Mouse (Mus musculus) lung, embryonic 14.5 days (tissue): ENCODE results near the gene Map2k4. TPM values are rescaled to one million over a fixed set of nuclear protein-coding genes. Genes with fewer than 3 reads are reported as not detected.

Experiments used
- ATAC-seq: fragments of 200-750 bp; cut with Nextera tagmentation; 2 replicates; pipeline ENCODE4 v1.8.0; 2017; ENCODE audit warnings: mild to moderate bottlenecking, moderate TSS enrichment, moderate library complexity; ENCODE audit not compliant: insufficient read depth
- DNase-seq: peaks from one replicate; pipeline ENCODE4 v3.0.0-alpha.2; 2015
- H3K27ac ChIP-seq: fragments of 300-500 bp; sonication (generic); 2 replicates; pipeline ENCODE4 v1.5.1; 2014; ENCODE audit warnings: low read depth, mild to moderate bottlenecking, moderate library complexity
- H3K27me3 ChIP-seq: fragments of 300-500 bp; sonication (generic); 2 replicates; pipeline ENCODE4 v1.6.1; 2014; ENCODE audit warnings: low read length, control low read depth; ENCODE audit not compliant: insufficient read depth
- H3K36me3 ChIP-seq: fragments of 300-500 bp; sonication (generic); 2 replicates; pipeline ENCODE4 v1.6.1; 2014; ENCODE audit warnings: control low read depth; ENCODE audit not compliant: insufficient read depth
- H3K4me1 ChIP-seq: fragments of 300-500 bp; sonication (generic); 2 replicates; pipeline ENCODE4 v1.6.1; 2014; ENCODE audit warnings: antibody characterized with exemption, control low read depth; ENCODE audit not compliant: insufficient read depth
- H3K4me2 ChIP-seq: fragments of 300-500 bp; sonication (generic); 2 replicates; pipeline ENCODE4 v1.6.1; 2014; ENCODE audit warnings: mild to moderate bottlenecking
- H3K4me3 ChIP-seq: fragments of 300-500 bp; sonication (generic); 2 replicates; pipeline ENCODE4 v1.5.1; 2014; ENCODE audit warnings: low read depth, low read length
- H3K9ac ChIP-seq: fragments of 300-500 bp; sonication (generic); 2 replicates; pipeline ENCODE4 v1.6.1; 2014
- H3K9me3 ChIP-seq: fragments of 300-500 bp; sonication (generic); 2 replicates; pipeline ENCODE4 v1.6.1; 2016; ENCODE audit warnings: low read depth, low read length, control low read depth
- CTCF ChIP-seq: IDR thresholded peaks from 2 replicates; pipeline ENCODE4 v1.5.1; 2016; ENCODE audit warnings: antibody characterized with exemption, low read depth
- WGBS: fragments of 180-500 bp; shearing (Covaris S2); extraction: QIAGEN DNeasy Blood & Tissue Kit; methylation state at CpG from one replicate; pipeline ENCODE4 v1.1.7; 2014; 5-methylcytosine and 5-hydroxymethylcytosine counted together
- polyA plus RNA-seq: library from polyadenylated mRNA; unstranded; fragments of >200 nt; fragmentation: Nextera tagmentation; extraction: Ambion mirVana; gene quantifications from 2 replicates; pipeline ENCODE4 v1.2.1, GENCODE M21; 2014

Gene Map2k4
- polyA plus RNA-seq, 1 experiment from 2014 or later: 71.5 TPM

DNA sequence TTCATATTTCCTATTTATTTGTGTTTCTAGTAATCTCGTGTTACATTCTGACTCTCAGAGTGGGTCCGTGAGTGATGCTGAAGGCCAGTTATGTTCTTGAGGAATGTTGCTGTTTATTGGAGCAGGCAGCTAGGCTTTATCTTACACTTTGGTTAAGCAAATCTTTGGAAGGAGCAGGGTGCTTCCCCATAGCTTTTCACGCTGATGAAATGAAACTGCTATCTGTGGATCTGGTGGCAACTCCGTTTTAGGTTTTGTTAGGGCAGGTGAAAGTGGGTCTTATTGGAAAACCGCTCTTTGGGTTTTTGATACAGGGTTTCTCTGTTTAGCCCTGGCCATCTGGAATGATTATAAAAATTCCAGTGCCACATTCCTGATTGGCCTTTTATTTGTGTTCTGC is 24.0 kb upstream of the Map2k4 start:
- no peak for ATAC-seq
- Histone ChIP-seq H3K27me3 (no peaks in the 10 kb centered on the region), H3K4me1 (0 out of 2 replicates have a peak, but pooled peaks cover 3% of the 10 kb centered on the region), H3K4me3 (no peak overlapping the region), H3K4me2 (no peak overlapping the region), H3K36me3 (peaks cover 25% of the 10 kb centered on the region; the same call in 1 of the 2 replicates), H3K27ac (no peak overlapping the region), H3K9ac (no peak overlapping the region), H3K9me3 (no peaks in the 10 kb centered on the region)
- no peak for TF ChIP-seq CTCF
- DNase-seq: no peak
- 27% methylated on average over 5 of the region's 5 CpGs for WGBS

DNA sequence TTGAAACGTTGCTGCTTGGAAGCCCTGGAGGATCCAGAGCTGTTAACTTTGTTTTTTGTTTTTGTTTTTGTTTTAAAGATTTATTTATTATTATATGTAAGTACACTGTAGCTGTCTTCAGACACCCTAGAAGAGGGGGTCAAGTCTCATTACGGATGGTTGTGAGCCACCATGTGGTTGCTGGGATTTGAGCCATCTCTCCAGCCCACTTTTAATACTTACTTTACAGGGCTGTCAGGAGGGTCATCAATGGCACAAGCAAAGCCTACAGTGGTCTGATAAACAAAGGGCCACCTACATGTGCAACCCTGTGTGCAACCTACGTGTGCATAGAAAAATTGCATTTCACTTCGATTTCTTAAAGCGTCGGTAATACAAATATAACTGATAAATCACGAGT is 19.5 kb upstream of the Map2k4 start:
- Histone ChIP-seq H3K27me3 (no peaks in the 10 kb centered on the region), H3K27ac (peak overlapping the region; percentile 83), H3K4me2 (peak overlapping the region; percentile 84), H3K36me3 (no peaks in the 10 kb centered on the region), H3K9me3 (no peaks in the 10 kb centered on the region), H3K4me1 (peaks cover 5% of the 10 kb centered on the region; the same call in 1 of the 2 replicates), H3K4me3 (peak overlapping the region; percentile 81), H3K9ac (peak overlapping the region; percentile 81)
- TF ChIP-seq CTCF: no peak
- WGBS: 38% methylated on average over 7 of the region's 7 CpGs
- ATAC-seq (peak; percentile 1; the same call in 1 of the 2 replicates), DNase-seq (peak; percentile 13)

DNA sequence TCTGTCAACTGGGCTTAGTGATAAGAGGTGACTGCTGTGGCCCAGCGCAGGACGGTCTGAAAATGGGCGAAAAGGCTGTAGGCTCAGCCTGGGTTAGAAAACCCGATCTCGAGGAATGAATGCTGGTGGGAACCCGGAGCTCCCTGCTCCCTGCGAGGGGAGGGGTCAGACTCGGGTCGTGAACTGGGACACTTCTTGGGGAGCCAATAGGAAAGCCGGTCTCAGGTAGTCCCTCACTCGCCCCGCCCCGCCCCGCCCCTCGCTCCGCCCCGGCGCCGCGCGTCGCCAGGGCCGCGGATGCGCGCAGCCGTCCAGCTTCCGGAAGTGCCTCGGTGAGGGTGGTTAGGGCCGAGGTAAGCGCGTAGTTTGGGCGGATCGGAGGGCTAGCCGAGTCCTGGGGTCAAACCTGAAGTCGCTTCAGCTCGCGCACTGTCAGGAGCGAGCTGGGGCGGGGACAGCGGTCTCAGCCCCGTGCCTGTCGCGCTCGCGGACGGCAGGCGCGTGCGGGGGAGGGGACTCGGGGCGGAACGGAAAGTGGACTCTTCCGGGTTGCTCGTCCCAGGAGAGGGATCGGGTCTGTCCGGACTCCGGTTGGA is 18.9 kb upstream of the Map2k4 start, which contains the start of gene Zkscan6:
Zkscan6 (plus strand) TSS at position 267 of the 596 bp plus-strand sequence.
- no peaks in the 10 kb centered on the region for H3K36me3 ChIP-seq
- WGBS: under 1% methylated on average over 58 of the region's 58 CpGs
- no peaks in the 10 kb centered on the region for H3K9me3 ChIP-seq
- DNase-seq (peak; percentile 91), ATAC-seq (peak; percentile 97)
- H3K4me3 ChIP-seq: peak within 1 kb of the TSS; percentile 81
- H3K27me3 ChIP-seq: no peaks in the 10 kb centered on the region
- H3K4me1 ChIP-seq: peaks cover 5% of the 10 kb centered on the region; the same call in 1 of the 2 replicates
- no peak for TF ChIP-seq CTCF
- H3K27ac ChIP-seq: peak within 1 kb of the TSS; percentile 83
- peak within 1 kb of the TSS; percentile 81 for H3K9ac ChIP-seq
- H3K4me2 ChIP-seq: peak within 1 kb of the TSS; percentile 84

DNA sequence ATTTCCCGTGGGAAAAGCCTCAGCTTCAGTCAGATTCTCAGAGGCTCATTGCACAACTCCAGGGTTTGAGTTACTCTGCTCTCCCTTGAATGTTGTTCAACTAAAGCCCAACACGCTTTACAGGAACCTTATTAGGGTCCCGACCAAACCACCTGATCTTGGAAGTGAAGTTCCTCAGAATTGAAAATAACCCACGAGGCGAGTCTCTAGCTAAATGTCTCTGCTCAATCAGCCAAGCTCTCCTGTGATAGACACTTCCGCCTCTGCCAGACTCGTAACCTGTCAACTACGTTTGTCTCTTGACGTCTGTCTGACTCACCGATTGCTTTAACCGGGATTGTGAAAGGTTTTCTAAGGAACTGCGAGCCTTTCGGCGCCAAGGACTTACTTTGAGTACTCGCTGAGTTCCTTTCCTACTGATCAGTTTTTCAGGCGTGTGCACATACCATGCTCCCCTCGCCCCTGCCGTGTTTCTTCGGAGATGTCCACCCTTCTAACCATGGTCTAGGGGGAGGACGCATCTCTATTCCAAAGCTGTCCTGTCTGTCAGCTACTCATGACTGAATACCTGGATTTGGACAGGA is 18.3 kb upstream of the Map2k4 start:
- Histone ChIP-seq H3K4me1 (peaks cover 5% of the 10 kb centered on the region; the same call in 1 of the 2 replicates), H3K4me2 (peak overlapping the region; percentile 84), H3K9me3 (no peaks in the 10 kb centered on the region), H3K27ac (peak overlapping the region; percentile 42; the same call in 1 of the 2 replicates), H3K36me3 (no peaks in the 10 kb centered on the region), H3K27me3 (no peaks in the 10 kb centered on the region), H3K9ac (peak overlapping the region; percentile 81), H3K4me3 (peak overlapping the region; percentile 81)
- ATAC-seq: no peak; the same call in none of the 2 replicates
- TF ChIP-seq CTCF: no peak
- peak; percentile 57 for DNase-seq
- 1% methylated on average over 20 of the region's 20 CpGs for WGBS

DNA sequence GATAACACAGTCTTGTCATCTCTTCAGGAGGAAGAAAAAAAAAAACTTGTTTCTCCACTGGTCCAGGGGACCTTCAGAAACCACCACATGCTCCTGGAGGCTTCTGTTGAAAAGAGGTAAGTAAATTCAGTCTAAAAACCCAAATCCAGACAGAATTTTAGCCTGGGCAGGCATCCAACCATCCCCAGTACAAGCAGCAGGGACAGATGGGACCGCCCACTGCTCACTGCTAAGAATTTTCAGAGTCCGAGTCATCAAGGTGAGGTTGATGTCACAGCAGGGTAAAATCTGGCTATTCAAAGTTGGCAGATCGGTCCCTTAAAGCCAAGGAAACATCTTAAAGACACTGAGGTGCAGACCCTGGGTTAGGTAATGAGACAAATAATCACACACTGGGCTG is 13.8 kb upstream of the Map2k4 start:
- no peak for ATAC-seq
- 51% methylated on average over 3 of the region's 3 CpGs for WGBS
- no peak for DNase-seq

DNA sequence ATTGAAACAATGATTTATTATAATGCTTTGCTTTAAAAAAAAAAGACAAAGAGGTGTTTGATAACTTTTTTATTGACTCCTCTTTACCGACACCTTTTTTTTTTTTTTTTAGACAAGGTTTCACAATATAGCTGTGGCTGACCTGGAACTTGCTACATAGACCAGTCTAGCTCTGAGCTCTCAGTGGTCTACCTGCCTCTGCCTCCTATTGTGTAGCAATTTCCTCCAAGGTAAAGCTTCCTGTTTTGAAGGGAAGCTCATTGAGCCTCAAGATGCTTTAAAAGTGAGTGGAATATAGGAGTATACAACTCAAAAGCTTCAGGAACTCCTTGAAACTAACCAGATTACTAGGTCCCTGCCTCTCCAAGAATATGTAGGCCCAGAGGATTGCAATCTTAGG is 7.8 kb upstream of the Map2k4 start:
- no peaks in the 10 kb centered on the region for H3K27me3 ChIP-seq
- no peak for TF ChIP-seq CTCF
- H3K4me3 ChIP-seq: no peak overlapping the region
- WGBS: 82% methylated on average over 1 of the region's 1 CpGs
- no peaks in the 10 kb centered on the region for H3K9me3 ChIP-seq
- no peaks in the 10 kb centered on the region for H3K36me3 ChIP-seq
- H3K27ac ChIP-seq: no peak overlapping the region
- H3K4me2 ChIP-seq: no peak overlapping the region
- H3K4me1 ChIP-seq: no peaks in the 10 kb centered on the region
- ATAC-seq (no peak), DNase-seq (no peak)
- H3K9ac ChIP-seq: no peak overlapping the region

More for the DNA sequence above, 13.8 kb upstream of the Map2k4 start:
- no peak overlapping the region for H3K4me3 ChIP-seq
- H3K36me3 ChIP-seq: no peaks in the 10 kb centered on the region
- H3K9ac ChIP-seq: no peak overlapping the region
- H3K27me3 ChIP-seq: no peaks in the 10 kb centered on the region
- no peak for TF ChIP-seq CTCF
- no peaks in the 10 kb centered on the region for H3K9me3 ChIP-seq
- H3K4me1 ChIP-seq: peaks cover 3% of the 10 kb centered on the region; the same call in 1 of the 2 replicates
- H3K4me2 ChIP-seq: no peak overlapping the region
- H3K27ac ChIP-seq: no peak overlapping the region

DNA sequence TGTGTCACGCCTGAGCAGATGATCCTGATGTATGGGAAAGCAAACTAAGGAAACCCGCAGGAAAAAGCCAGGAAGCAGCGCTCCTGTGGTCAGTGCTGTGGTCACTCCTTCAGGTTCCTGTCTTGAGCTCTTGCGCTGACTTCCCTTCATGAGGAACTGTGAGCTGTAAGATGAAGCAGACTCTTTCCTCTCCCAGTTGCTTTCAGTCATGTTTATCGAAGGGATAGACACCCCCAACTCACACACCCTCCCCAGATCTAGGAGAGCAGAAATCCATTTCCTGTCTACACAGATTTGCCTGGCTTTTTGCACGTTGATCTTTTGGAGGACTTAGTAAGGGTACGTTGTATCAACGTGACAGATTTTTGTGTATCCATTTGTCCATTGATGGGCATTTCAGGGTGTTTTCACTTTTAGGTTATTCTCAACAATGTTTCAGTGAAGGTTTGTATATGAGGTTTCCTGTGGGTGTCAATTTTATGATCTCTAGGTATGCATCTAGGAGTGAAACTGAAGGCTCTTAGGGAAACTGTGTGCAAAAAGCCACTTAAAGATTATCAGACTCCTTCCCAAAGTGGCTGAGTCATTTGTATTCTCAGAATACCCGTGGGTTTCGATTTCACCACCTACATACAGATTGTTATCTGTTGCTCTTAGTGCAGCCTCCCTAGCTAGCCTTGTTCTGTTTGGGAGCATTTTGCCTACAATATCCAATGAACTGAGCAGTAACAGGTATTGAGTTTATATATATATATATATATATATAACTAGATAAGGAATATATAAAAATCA is 6.5 kb upstream of the Map2k4 start:
- ATAC-seq (no peak), DNase-seq (no peak)
- Histone ChIP-seq H3K36me3 (no peaks in the 10 kb centered on the region), H3K9ac (no peak overlapping the region), H3K9me3 (no peaks in the 10 kb centered on the region), H3K4me1 (no peaks in the 10 kb centered on the region), H3K27ac (no peak overlapping the region), H3K4me3 (no peak overlapping the region), H3K4me2 (no peak overlapping the region), H3K27me3 (no peaks in the 10 kb centered on the region)
- 51% methylated on average over 10 of the region's 10 CpGs for WGBS
- TF ChIP-seq CTCF: no peak
